Mouse (Mus musculus) liver, postnatal 0 days (tissue): ENCODE data around the gene Fbxw5.

Source experiments
- CTCF ChIP-seq: sonication (generic); IDR thresholded peaks from 2 replicates; pipeline ENCODE4 v1.5.1; 2016; ENCODE audit warnings: antibody characterized with exemption, low read depth
- EP300 ChIP-seq: IDR thresholded peaks from 2 replicates; pipeline ENCODE4 v1.6.1; 2016; ENCODE audit warnings: antibody characterized with exemption, low read depth, mild to moderate bottlenecking

DNA sequence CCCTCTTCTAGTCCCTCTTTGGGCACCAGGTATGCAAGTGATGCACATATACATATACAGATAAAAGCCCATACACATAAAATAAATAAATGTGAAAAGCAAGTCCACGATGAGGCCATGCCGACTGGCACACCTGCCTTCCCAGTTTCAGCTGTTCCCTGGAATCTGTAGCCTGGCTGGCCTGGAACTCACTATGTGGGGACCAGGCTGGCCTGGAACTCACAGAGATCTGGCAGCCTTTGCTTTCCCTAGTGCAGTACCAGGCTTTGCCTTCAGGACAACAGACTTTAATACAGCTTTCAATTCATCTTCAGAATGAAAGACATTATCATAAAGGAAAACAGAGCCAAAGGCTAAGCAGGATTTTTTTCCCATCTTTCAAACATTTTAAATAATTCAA is 33.2 kb downstream of the Fbxw5 start:
- TF ChIP-seq CTCF (no peak), EP300 (no peak)
